Mouse (Mus musculus): ENCODE results near the gene Lias. TPM values are rescaled to one million over a fixed set of nuclear protein-coding genes. Genes with fewer than 3 reads are reported as not detected.

Lias gene
- polyA plus RNA-seq, 1 experiment, result 32.1 TPM

DNA sequence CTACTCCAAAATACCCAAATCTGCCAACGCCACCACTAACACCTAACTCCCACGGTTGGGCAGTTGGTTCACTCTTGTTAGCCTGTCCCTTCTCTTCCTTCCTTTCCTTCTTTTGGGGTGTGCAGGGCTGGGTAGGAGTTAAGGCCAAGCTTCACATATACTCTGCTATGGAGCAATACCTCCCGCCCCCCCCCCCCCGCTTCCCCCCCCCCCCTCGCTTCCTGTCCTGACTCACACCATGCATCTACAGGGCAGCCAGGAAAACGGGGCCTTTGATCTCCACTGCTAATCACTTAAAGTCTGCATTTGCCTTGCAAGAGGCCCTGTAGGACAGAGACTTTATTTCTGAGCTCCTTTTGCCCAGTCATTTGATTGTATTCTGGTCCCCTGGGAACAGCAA is 53.7 kb downstream of the Lias start:
- no peaks in the 10 kb centered on the region for H3K27me3 ChIP-seq (ENCODE audit: control insufficient read depth, insufficient read depth, low read length)
- TF ChIP-seq CTCF (IDR thresholded peaks at IDR 0.05; ENCODE audit: control insufficient read depth, insufficient read depth, insufficient replicate concordance, low read depth, low read length) (no peak), POLR2A (IDR thresholded peaks at IDR 0.05; ENCODE audit: control insufficient read depth, low read depth, low read length) (no peak)

DNA sequence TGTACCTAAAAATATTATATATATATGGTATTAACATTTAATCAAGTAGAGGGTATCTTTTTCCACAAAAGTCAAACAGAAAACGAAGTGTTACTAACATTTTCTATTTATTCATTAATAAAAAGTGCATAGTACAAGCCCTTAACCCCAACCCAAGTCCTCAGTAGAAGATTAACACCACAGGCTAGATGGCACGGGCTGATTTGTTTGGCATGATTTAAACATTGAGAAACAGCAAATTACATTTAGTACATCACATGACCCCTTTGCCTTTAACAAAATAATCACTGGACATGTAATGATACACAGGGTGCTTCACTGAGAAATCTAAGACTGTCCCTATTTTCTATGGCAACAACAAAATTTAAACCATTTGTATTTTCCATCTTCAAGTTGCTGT is 55.5 kb downstream of the Lias start:
- Histone ChIP-seq H3K36me3 (ENCODE audit: control insufficient read depth, insufficient read depth, low read length) (no peaks in the 10 kb centered on the region; the same call in none of the 2 replicates), H3K4me3 (ENCODE audit: control insufficient read depth, low read depth, low read length) (no peak overlapping the region), H3K27ac (ENCODE audit: control insufficient read depth, insufficient read depth, low read depth, low read length) (no peak overlapping the region), H3K4me1 (ENCODE audit: control insufficient read depth, insufficient read depth, low read length) (no peaks in the 10 kb centered on the region), H3K27me3 (ENCODE audit: control insufficient read depth, insufficient read depth, low read length) (no peaks in the 10 kb centered on the region)
- no peak for TF ChIP-seq POLR2A (IDR thresholded peaks at IDR 0.05; ENCODE audit: control insufficient read depth, low read depth, low read length)
- no peak for TF ChIP-seq CTCF (IDR thresholded peaks at IDR 0.05; ENCODE audit: control insufficient read depth, insufficient read depth, insufficient replicate concordance, low read depth, low read length)

More for the DNA sequence above, 53.7 kb downstream of the Lias start:
- Histone ChIP-seq H3K36me3 (ENCODE audit: control insufficient read depth, insufficient read depth, low read length) (no peaks in the 10 kb centered on the region; the same call in none of the 2 replicates), H3K4me3 (ENCODE audit: control insufficient read depth, low read depth, low read length) (no peak overlapping the region), H3K4me1 (ENCODE audit: control insufficient read depth, insufficient read depth, low read length) (no peaks in the 10 kb centered on the region), H3K27ac (ENCODE audit: control insufficient read depth, insufficient read depth, low read depth, low read length) (no peak overlapping the region)

GRCm38 (mm10) chr5:65447826-65448225 is 56.5 kb downstream of the Lias start:
- H3K4me1 ChIP-seq (ENCODE audit: control insufficient read depth, insufficient read depth, low read length), result no peaks in the 10 kb centered on the region
- no peaks in the 10 kb centered on the region for H3K27me3 ChIP-seq (ENCODE audit: control insufficient read depth, insufficient read depth, low read length)
- no peaks in the 10 kb centered on the region; the same call in none of the 2 replicates for H3K36me3 ChIP-seq (ENCODE audit: control insufficient read depth, insufficient read depth, low read length)
- H3K27ac ChIP-seq (ENCODE audit: control insufficient read depth, insufficient read depth, low read depth, low read length), result no peak overlapping the region
- no peak overlapping the region for H3K4me3 ChIP-seq (ENCODE audit: control insufficient read depth, low read depth, low read length)
- TF ChIP-seq POLR2A (IDR thresholded peaks at IDR 0.05; ENCODE audit: control insufficient read depth, low read depth, low read length) (no peak), CTCF (IDR thresholded peaks at IDR 0.05; ENCODE audit: control insufficient read depth, insufficient read depth, insufficient replicate concordance, low read depth, low read length) (no peak)

DNA sequence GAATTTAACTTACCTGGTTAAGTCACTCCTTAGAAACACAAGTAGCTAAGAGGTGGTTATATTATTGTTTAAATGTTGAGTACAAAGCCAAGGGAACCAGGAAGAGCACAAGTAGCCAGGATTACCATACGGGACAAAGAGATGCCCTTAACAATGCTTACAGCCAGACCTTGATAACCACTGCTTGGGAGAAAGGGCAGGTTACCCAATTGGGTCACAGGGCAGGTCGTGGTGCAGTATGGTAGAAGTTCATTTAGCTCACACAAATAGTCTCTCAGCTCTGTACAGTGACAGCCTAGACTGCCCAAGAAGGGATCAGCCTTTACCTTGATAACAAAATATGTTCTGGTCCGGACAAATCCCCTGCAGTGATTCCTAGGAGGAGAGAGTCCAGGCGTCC is 57.6 kb downstream of the Lias start:
- Histone ChIP-seq H3K4me1 (ENCODE audit: control insufficient read depth, insufficient read depth, low read length) (no peaks in the 10 kb centered on the region), H3K27me3 (ENCODE audit: control insufficient read depth, insufficient read depth, low read length) (no peaks in the 10 kb centered on the region), H3K27ac (ENCODE audit: control insufficient read depth, insufficient read depth, low read depth, low read length) (no peak overlapping the region), H3K4me3 (ENCODE audit: control insufficient read depth, low read depth, low read length) (no peak overlapping the region), H3K36me3 (ENCODE audit: control insufficient read depth, insufficient read depth, low read length) (no peaks in the 10 kb centered on the region; the same call in none of the 2 replicates)
- TF ChIP-seq CTCF (IDR thresholded peaks at IDR 0.05; ENCODE audit: control insufficient read depth, insufficient read depth, insufficient replicate concordance, low read depth, low read length) (no peak), POLR2A (IDR thresholded peaks at IDR 0.05; ENCODE audit: control insufficient read depth, low read depth, low read length) (no peak)

DNA sequence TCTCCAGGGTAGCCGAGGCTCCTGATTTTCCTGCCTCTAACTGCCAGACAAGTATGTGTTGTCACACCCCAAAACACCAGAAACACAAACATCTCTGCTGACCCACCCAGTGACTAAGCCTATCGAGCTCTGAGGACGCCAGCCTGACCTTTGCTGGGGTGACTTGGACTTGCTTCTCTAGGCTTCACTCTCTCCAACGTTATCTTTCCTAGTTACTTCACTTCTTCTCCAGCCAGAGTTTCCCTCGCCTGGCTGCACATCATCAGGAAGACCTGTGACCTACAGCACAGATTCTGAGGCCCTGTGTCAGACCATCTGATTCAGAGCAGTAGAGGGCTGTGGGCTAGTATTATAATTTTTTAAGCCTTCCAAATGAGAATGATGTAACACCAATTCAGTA is 63.5 kb downstream of the Lias start:
- TF ChIP-seq POLR2A (IDR thresholded peaks at IDR 0.05; ENCODE audit: control insufficient read depth, low read depth, low read length), result no peak
- no peak for TF ChIP-seq CTCF (IDR thresholded peaks at IDR 0.05; ENCODE audit: control insufficient read depth, insufficient read depth, insufficient replicate concordance, low read depth, low read length)
- H3K27ac ChIP-seq (ENCODE audit: control insufficient read depth, insufficient read depth, low read depth, low read length), result no peak overlapping the region
- H3K4me1 ChIP-seq (ENCODE audit: control insufficient read depth, insufficient read depth, low read length), result no peaks in the 10 kb centered on the region
- H3K36me3 ChIP-seq (ENCODE audit: control insufficient read depth, insufficient read depth, low read length), result no peaks in the 10 kb centered on the region; the same call in 1 of the 2 replicates
- no peaks in the 10 kb centered on the region for H3K27me3 ChIP-seq (ENCODE audit: control insufficient read depth, insufficient read depth, low read length)
- H3K4me3 ChIP-seq (ENCODE audit: control insufficient read depth, low read depth, low read length), result no peak overlapping the region

- Histone ChIP-seq H3K27ac (ENCODE audit: control insufficient read depth, insufficient read depth, low read depth, low read length) (no peak overlapping the region), H3K4me3 (ENCODE audit: control insufficient read depth, low read depth, low read length) (no peak overlapping the region)
These were observed 66.0 kb downstream of the Lias start for GRCm38 (mm10) chr5:65457086-65457827.

GRCm38 (mm10) chr5:65457846-65458245 is 66.5 kb downstream of the Lias start:
- Histone ChIP-seq H3K36me3 (ENCODE audit: control insufficient read depth, insufficient read depth, low read length) (no peaks in the 10 kb centered on the region), H3K27ac (ENCODE audit: control insufficient read depth, insufficient read depth, low read depth, low read length) (no peak overlapping the region), H3K27me3 (ENCODE audit: control insufficient read depth, insufficient read depth, low read length) (no peaks in the 10 kb centered on the region), H3K4me3 (ENCODE audit: control insufficient read depth, low read depth, low read length) (no peak overlapping the region), H3K4me1 (ENCODE audit: control insufficient read depth, insufficient read depth, low read length) (no peaks in the 10 kb centered on the region)
- TF ChIP-seq POLR2A (IDR thresholded peaks at IDR 0.05; ENCODE audit: control insufficient read depth, low read depth, low read length) (no peak), CTCF (IDR thresholded peaks at IDR 0.05; ENCODE audit: control insufficient read depth, insufficient read depth, insufficient replicate concordance, low read depth, low read length) (no peak)

More at GRCm38 (mm10) chr5:65457086-65457827, 66.0 kb downstream of the Lias start:
- TF ChIP-seq CTCF (IDR thresholded peaks at IDR 0.05; ENCODE audit: control insufficient read depth, insufficient read depth, insufficient replicate concordance, low read depth, low read length), result no peak
- no peak for TF ChIP-seq POLR2A (IDR thresholded peaks at IDR 0.05; ENCODE audit: control insufficient read depth, low read depth, low read length)
- H3K36me3 ChIP-seq (ENCODE audit: control insufficient read depth, insufficient read depth, low read length), result no peaks in the 10 kb centered on the region
- H3K27me3 ChIP-seq (ENCODE audit: control insufficient read depth, insufficient read depth, low read length), result no peaks in the 10 kb centered on the region
- H3K4me1 ChIP-seq (ENCODE audit: control insufficient read depth, insufficient read depth, low read length), result no peaks in the 10 kb centered on the region

Measured in testis, adult 2 months (tissue).